In genomic region chr14:55671486-55671832, GRCm38 (mm10) we compare ENCODE assay signal across 8 mouse cellular contexts. TPM values are rescaled to one million over a fixed set of nuclear protein-coding genes. Genes with fewer than 3 reads are reported as not detected.
DNase-seq lines count a peak whose midpoint lies in the region; ATAC-seq and TF ChIP-seq lines count a peak whose summit lies in the region.

No protein-coding gene starts in this region.

- peaks cover 21% of the 10 kb centered on the region for H3K4me1 ChIP-seq in kidney, embryonic 15.5 days
- H3K4me1 ChIP-seq in bone marrow, adult 2 months (ENCODE audit: control insufficient read depth, insufficient read depth, low read length) = no peaks in the 10 kb centered on the region; the same call in 1 of the 2 replicates

- peaks cover 36% of the 10 kb centered on the region for H3K36me3 ChIP-seq in kidney, embryonic 15.5 days

- peak overlapping the region; percentile 79 for H3K4me2 ChIP-seq in kidney, embryonic 15.5 days

- no peak for DNase-seq in kidney, adult 9 months
- DNase-seq in yolk sac, embryonic 10.5 days (ENCODE audit: low spot score) = no peak
- DNase-seq in layer of hippocampus, postnatal 36 days = no peak
- no peak for DNase-seq in MN1 (ENCODE audit: low spot score)

- ATAC-seq in kidney, embryonic 15.5 days (replicated peaks; ENCODE audit: low FRiP score) = peak; percentile 58
- ATAC-seq in granulocyte monocyte progenitor cell, adult 5-6 weeks (replicated peaks; ENCODE audit: poor library complexity, severe bottlenecking) = peak; percentile 25
- peak; percentile 27 for ATAC-seq in megakaryocyte-erythroid progenitor cell, adult 5-6 weeks (replicated peaks; ENCODE audit: low FRiP score, low TSS enrichment, poor library complexity, severe bottlenecking)

- no peak for TF ChIP-seq CTCF in bone marrow, adult 2 months (IDR thresholded peaks at IDR 0.05; ENCODE audit: control insufficient read depth, insufficient read depth, low read length)

- H3K27ac ChIP-seq in kidney, embryonic 15.5 days = peak overlapping the region; percentile 90
- peak overlapping the region; percentile 80 for H3K27ac ChIP-seq in bone marrow, adult 2 months (ENCODE audit: control insufficient read depth, insufficient read depth, low read depth, low read length, poor library complexity)

- no peak for TF ChIP-seq POLR2A in bone marrow, adult 2 months (IDR thresholded peaks at IDR 0.05; ENCODE audit: borderline replicate concordance, control insufficient read depth, low read depth, low read length)

- H3K9me3 ChIP-seq in kidney, embryonic 15.5 days (replicated peaks) = no peaks in the 10 kb centered on the region

- H3K9ac ChIP-seq in kidney, embryonic 15.5 days = peak overlapping the region; percentile 88

- 0% methylated on average over 12 of the region's 12 CpGs for WGBS in kidney, embryonic 15.5 days
- under 1% methylated on average over 12 of the region's 12 CpGs for WGBS in bone marrow, adult 2 months

- no peaks in the 10 kb centered on the region for H3K27me3 ChIP-seq in kidney, embryonic 15.5 days

- peak overlapping the region; percentile 76 for H3K4me3 ChIP-seq in kidney, embryonic 15.5 days (replicated peaks)
- H3K4me3 ChIP-seq in bone marrow, adult 2 months (replicated peaks; ENCODE audit: control insufficient read depth, low read depth, low read length) = peak overlapping the region; percentile 75

RNA-seq across cellular contexts. Expression of gene Gmpr2, which starts 0.3 kb away (rescaled TPM):
- 68.2 and 72.6 TPM in 2 replicates for polyA plus RNA-seq in kidney, embryonic 15.5 days (2015; fragmentation: Nextera tagmentation; extraction: Ambion mirVana)
- polyA plus RNA-seq in bone marrow, adult 2 months (2011; ENCODE audit: insufficient read depth, insufficient read length, low replicate concordance, missing spikeins) = 7.3 and 18.3 TPM in 2 replicates
- total RNA-seq in granulocyte monocyte progenitor cell, adult 5-6 weeks (2014; fragmentation: Nextera tagmentation) = 33.9 and 37.7 TPM in 2 replicates
- 47.1 and 57.0 TPM in 2 replicates for total RNA-seq in granulocyte monocyte progenitor cell, adult 5-6 weeks (2017)
- 20.2 and 31.1 TPM in 2 replicates for total RNA-seq in megakaryocyte-erythroid progenitor cell, adult 5-6 weeks (2014; fragmentation: Nextera tagmentation)
- total RNA-seq in megakaryocyte-erythroid progenitor cell, adult 5-6 weeks (2017) = 22.6 and 24.8 TPM in 2 replicates
- 10 to 100 TPM; 24.4 to 27.9 TPM for total RNA-seq in layer of hippocampus, postnatal 36 days (2021)

RNA-seq across cellular contexts. Expression of gene Nedd8, which starts 0.5 kb away (rescaled TPM):
- polyA plus RNA-seq in kidney, embryonic 15.5 days (2015; fragmentation: Nextera tagmentation; extraction: Ambion mirVana) = 545 and 565 TPM in 2 replicates
- 173 and 183 TPM in 2 replicates for polyA plus RNA-seq in bone marrow, adult 2 months (2011; ENCODE audit: insufficient read depth, insufficient read length, low replicate concordance, missing spikeins)
- 364 and 474 TPM in 2 replicates for total RNA-seq in granulocyte monocyte progenitor cell, adult 5-6 weeks (2014; fragmentation: Nextera tagmentation)
- total RNA-seq in granulocyte monocyte progenitor cell, adult 5-6 weeks (2017) = 274 and 353 TPM in 2 replicates
- total RNA-seq in megakaryocyte-erythroid progenitor cell, adult 5-6 weeks (2014; fragmentation: Nextera tagmentation) = 398 and 455 TPM in 2 replicates
- 365 and 374 TPM in 2 replicates for total RNA-seq in megakaryocyte-erythroid progenitor cell, adult 5-6 weeks (2017)
- 100 to 1,000 TPM; 328 to 337 TPM for total RNA-seq in layer of hippocampus, postnatal 36 days (2021)

RNA-seq across cellular contexts. Expression of gene Tinf2, which starts 10.2 kb away (rescaled TPM):
- 43.6 and 46.9 TPM in 2 replicates for polyA plus RNA-seq in kidney, embryonic 15.5 days (2015; fragmentation: Nextera tagmentation; extraction: Ambion mirVana)
- 25.4 and 38.1 TPM in 2 replicates for polyA plus RNA-seq in bone marrow, adult 2 months (2011; ENCODE audit: insufficient read depth, insufficient read length, low replicate concordance, missing spikeins)
- 19.0 and 24.0 TPM in 2 replicates for total RNA-seq in granulocyte monocyte progenitor cell, adult 5-6 weeks (2014; fragmentation: Nextera tagmentation)
- 25.7 and 27.0 TPM in 2 replicates for total RNA-seq in granulocyte monocyte progenitor cell, adult 5-6 weeks (2017)
- 22.2 and 59.3 TPM in 2 replicates for total RNA-seq in megakaryocyte-erythroid progenitor cell, adult 5-6 weeks (2014; fragmentation: Nextera tagmentation)
- total RNA-seq in megakaryocyte-erythroid progenitor cell, adult 5-6 weeks (2017) = 22.8 and 24.0 TPM in 2 replicates
- total RNA-seq in layer of hippocampus, postnatal 36 days (2021) = 10 to 100 TPM; 13.0 to 13.4 TPM

RNA-seq across cellular contexts. Expression of gene Mdp1, which starts 11.2 kb away (rescaled TPM):
- 53.6 and 55.8 TPM in 2 replicates for polyA plus RNA-seq in kidney, embryonic 15.5 days (2015; fragmentation: Nextera tagmentation; extraction: Ambion mirVana)
- polyA plus RNA-seq in bone marrow, adult 2 months (2011; ENCODE audit: insufficient read depth, insufficient read length, low replicate concordance, missing spikeins) = 23.2 and 50.4 TPM in 2 replicates
- total RNA-seq in granulocyte monocyte progenitor cell, adult 5-6 weeks (2014; fragmentation: Nextera tagmentation) = 22.9 and 29.3 TPM in 2 replicates
- total RNA-seq in granulocyte monocyte progenitor cell, adult 5-6 weeks (2017) = 21.5 and 22.6 TPM in 2 replicates
- total RNA-seq in megakaryocyte-erythroid progenitor cell, adult 5-6 weeks (2014; fragmentation: Nextera tagmentation) = 39.9 and 57.6 TPM in 2 replicates
- 33.5 and 34.1 TPM in 2 replicates for total RNA-seq in megakaryocyte-erythroid progenitor cell, adult 5-6 weeks (2017)
- total RNA-seq in layer of hippocampus, postnatal 36 days (2021) = 10 to 100 TPM; 46.4 to 49.9 TPM

RNA-seq across cellular contexts. Expression of gene Tssk4, which starts 21.5 kb away (rescaled TPM):
- 0.92 and 1.0 TPM in 2 replicates for polyA plus RNA-seq in kidney, embryonic 15.5 days (2015; fragmentation: Nextera tagmentation; extraction: Ambion mirVana)
- 0.77 and 4.0 TPM in 2 replicates for polyA plus RNA-seq in bone marrow, adult 2 months (2011; ENCODE audit: insufficient read depth, insufficient read length, low replicate concordance, missing spikeins)
- 3.0 TPM in 1 of 2 replicates, not detected in the other for total RNA-seq in granulocyte monocyte progenitor cell, adult 5-6 weeks (2014; fragmentation: Nextera tagmentation)
- total RNA-seq in granulocyte monocyte progenitor cell, adult 5-6 weeks (2017) = 1.1 TPM in 1 of 2 replicates, not detected in the other
- total RNA-seq in megakaryocyte-erythroid progenitor cell, adult 5-6 weeks (2014; fragmentation: Nextera tagmentation) = 0.87 and 0.99 TPM in 2 replicates
- total RNA-seq in megakaryocyte-erythroid progenitor cell, adult 5-6 weeks (2017) = 0.69 TPM in 1 of 2 replicates, not detected in the other
- total RNA-seq in layer of hippocampus, postnatal 36 days (2021) = 1 to 10 TPM; 1.3 to 1.7 TPM
